Mouse (Mus musculus) A20 (cell line): ENCODE measurements around the gene Pqlc3.
"Not testable (repeated sequence)": the region's sequence is repeated elsewhere in the genome, so short reads cannot be mapped to it uniquely, and the experiment has no call there.

Experiments
- DNase-seq: peaks from one replicate; pipeline ENCODE4 v3.0.0-alpha.2; 2011; ENCODE audit warnings: low read depth, low spot score

The Pqlc3 gene

DNA sequence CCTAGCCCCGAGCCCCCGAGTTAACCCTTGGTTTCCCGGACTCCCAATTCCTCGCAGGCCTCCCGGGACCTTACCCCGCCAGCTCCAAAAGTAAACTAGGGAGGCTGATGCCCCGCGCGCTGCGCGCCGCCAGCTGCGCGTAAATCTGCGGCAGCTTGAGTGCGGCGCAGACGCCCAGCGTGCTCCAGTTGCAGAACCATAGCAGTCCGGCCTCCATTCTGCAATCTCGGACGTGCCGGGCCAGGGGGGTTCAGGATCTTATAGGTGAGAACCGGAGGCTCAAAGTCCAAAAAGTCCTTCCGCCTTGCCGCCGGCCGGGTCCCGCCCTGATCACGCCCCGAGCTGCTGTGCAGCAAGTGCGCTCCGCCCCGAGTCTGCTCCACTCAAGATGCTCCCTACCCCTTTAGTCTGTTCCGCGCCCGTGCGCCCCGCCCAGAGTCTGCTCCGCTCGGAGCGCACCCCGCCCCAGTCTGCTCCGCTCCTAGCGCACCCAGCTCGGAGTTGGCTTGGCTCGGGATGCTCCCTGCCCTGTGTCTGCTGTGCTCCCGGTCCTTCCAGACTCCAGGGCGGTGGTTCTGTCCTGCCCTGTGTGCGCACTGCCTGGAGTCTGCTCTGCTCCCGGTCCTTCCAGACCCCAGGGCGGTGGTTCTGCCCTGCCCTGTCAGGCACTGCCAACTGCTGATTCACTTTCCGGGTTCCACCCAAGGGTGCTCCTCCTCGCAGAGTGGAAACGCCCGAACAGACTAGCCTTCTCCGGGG is at the start of gene Pqlc3:
Gene Pqlc3 (minus strand): TSS at position 670 of the 759 bp plus-strand sequence.
- peak; percentile 96 for DNase-seq

DNA sequence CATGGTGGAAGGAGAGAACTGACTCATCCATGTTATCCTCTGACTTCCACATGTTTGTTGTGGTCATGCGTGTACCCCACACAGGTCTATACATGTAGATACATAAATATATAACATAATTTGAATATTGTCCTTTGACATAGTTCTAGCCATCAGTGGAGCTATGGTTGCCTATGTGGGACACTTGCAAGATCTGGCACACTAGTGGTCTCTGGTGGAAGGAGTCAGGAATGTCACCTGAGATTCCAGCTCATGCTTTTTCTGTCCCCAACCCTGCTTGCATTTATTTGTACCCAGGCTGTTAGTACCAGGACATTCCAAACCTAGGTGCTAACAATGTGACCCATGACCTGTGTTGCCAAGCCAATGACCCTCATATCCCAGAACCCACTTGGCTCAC is 49.6 kb upstream of the Pqlc3 start:
- DNase-seq: no peak

DNA sequence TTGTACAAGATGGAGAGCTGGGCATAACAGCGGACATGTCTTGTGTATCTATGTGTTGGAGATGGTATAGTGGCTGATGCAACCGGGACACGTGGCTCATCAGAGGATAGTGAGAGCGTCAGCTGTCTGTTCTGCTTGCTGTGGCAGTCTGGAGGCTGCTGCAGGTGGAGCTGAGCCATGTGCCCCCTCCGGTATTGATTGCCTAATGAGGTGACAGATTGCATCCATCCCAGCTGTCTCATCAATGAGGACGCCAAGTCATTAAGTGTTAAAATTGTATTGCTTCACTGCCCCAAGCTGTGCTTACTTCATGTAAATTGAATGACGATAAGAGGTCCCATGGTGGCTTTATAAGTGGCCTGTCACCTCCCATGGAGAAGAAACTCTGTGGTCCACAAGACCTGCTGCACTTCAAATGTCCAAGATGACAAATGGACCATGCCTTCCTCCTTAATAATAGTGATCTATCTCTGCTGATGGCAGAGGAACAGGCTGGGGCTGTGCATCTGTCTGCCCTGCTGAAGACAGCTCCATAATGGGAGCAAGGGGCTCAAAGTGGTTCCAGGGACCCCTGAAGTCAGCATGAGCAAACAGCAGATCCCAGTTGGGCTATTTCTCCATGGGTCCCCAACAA is 48.9 kb upstream of the Pqlc3 start:
- no peak for DNase-seq

DNA sequence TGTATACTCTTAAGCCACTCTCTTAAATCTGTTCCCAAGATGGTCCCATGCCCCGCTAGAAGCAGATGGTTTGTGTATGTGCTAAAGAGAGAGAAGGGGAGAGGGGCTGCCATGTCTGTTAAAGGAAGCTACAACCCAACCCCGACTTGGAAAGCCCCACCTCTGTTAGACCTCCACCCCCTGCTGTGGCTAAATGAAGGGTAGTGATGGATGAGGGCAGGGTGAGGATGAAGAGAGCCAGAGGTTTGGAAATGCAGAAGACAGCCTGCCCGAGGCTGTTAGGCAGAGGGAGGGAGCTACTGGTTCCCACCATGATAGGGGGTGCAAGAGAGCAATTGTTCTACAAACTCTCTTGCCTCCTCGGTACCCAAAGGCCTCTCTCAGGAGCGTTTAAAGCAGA is 43.1 kb upstream of the Pqlc3 start:
- no peak for DNase-seq

DNA sequence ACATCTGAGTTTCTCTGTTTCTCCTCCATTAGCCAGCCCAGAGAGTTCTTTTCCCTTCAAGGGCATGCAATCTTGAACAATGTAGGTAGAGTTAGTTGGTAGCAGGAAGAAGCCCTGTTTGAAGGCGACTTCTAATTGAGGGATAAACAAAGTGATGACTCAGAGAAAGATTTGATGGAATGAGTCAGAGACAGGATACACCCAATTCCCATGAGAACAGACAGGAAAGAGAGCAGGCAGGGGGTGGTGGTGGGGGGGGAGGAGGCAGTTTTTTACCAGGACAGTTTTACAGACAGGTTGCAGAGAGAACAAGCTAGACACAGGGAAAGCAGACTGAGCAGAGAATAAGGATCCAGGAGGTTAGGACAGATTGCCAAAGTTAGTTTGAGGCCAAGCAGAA is 40.4 kb upstream of the Pqlc3 start:
- no peak for DNase-seq

DNA sequence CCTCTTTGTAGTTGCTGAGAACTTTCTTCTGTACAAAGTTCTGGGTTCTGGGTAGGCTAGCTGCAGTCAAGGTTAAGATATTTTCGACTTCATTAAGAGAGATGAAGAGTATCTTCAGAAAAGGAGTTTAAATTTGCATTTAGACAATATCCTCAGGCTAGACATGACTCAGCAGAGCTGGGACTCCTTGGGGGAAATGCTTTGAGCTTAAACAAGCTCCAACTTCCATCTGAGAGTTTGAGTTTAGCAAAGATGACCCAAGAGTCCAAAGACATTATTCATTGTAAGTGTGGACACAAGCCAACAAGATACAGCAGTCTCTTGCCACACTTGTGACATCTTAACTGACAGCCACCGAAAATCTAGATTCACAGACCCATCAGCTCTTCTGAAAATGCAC is 39.2 kb upstream of the Pqlc3 start:
- no peak for DNase-seq

DNA sequence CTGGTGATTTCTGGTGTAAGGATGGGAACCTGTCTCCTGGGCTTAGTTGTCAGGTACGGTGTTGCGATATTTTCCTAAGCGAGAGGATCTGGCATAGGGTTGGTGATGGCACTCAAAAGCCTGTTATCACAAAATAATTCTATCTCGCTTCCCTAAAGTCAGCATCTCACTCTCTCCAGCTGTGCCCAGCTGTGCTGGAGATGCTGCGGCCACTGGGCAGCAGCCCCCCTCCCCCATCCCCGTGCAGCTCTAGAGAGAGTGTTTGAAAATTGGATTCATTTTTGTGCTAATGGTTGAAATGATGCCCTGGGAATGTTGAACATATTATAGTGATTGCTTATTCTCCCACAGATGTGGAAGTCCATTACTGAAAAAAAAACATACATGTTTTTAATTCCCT is 38.0 kb upstream of the Pqlc3 start:
- DNase-seq: no peak

DNA sequence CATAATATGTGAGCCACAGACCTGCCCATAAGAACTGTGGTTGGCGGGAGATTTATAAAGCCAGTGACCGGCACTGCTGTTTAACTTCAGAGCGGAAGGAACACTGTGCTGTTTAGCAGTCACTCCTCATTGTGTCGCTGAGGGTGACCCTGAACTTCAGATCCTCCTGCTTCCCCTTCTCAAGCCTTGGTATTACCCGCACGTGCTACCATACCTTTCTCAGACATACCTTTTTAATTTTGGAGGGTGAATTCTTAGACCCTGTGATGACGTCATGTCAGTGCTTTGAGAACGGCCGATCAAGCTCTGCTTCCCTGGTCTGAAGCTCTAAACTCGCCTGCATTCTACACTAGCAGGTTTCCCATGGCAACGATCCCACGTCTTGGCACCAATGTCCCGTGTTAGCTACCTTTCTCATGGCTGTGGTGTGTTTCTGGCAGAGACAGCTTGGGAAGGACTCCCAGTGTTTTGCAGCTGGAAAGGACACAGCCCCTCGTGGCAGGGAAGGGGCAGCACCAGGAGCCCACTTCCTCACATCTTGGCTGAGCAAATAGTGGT is 36.9 kb upstream of the Pqlc3 start:
- no peak for DNase-seq

DNA sequence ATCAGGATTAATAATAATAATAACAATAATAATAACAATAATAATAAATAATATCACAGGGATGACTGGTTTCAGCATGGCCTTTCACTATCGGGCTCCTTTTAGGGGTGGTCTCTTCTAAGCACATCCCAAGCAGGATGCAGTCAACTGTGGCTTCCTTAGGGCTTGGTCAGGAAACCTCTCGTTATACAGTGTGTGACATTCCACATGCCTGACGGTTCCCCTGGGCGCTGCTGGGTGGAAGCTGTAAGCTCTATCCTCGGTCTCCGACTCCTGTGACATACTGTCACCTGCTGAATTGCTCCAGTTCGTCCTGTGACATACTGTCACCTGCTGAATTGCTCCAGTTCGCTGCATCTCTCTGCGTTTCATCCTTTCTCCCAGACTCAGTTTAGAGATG is 36.3 kb upstream of the Pqlc3 start:
- no peak for DNase-seq

DNA sequence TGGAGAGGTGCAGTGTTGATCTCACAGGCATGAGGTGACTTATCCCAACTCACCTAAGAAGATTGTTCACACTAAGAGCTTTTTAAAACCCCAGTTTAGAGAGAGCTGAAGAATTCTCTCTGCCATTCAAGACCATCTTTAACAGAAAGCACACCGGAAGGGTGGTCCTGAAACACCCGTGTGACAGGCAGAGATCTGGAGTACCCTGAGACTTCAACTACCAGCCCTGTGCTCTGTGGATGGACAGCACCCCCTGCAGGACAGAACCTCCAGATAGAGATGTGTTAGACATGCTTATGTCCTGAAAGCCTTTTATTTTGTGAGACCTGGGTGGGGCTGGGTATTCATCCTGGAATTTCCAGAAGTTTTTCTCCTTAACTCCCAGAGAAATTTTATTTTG is 34.9 kb upstream of the Pqlc3 start:
- peak; percentile 81 for DNase-seq

DNA sequence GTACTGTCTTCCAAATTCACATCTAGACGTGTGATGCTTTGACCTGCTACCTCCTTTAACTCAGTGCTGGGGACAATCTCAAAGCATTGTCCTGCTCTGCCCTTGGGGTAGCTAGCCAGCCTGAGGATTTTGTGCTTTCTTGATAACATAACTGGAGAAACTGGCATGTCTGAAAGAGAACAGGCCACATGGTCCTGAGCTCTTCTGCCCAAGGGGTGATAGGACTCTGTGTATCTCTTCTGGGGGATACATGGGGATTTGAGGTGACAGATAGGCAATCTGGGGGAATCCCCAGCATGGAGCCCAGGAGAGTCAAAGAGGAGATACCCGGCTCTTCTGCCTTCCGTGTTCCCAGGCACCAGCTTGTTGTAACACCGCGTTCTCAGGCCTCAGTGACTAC is 34.5 kb upstream of the Pqlc3 start:
- no peak for DNase-seq

DNA sequence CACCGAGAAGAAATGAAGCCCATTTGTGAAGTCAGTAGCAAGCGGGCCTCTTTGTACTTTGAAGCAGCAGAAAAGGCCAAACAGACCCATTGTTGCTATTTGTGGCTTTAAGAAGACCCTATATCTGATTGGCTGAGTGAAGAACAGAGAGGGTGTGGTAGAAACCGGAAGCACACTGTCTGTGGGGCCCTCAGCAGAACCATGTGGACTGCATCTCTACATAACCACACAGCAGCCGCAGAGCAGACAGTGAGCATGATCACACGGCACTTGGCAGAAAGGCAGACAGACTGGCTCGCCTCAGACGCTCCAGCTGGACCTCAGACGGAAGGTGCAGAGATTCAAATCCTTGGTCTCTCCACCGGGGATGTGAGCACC is 33.2 kb upstream of the Pqlc3 start:
- peak; percentile 79 for DNase-seq

DNA sequence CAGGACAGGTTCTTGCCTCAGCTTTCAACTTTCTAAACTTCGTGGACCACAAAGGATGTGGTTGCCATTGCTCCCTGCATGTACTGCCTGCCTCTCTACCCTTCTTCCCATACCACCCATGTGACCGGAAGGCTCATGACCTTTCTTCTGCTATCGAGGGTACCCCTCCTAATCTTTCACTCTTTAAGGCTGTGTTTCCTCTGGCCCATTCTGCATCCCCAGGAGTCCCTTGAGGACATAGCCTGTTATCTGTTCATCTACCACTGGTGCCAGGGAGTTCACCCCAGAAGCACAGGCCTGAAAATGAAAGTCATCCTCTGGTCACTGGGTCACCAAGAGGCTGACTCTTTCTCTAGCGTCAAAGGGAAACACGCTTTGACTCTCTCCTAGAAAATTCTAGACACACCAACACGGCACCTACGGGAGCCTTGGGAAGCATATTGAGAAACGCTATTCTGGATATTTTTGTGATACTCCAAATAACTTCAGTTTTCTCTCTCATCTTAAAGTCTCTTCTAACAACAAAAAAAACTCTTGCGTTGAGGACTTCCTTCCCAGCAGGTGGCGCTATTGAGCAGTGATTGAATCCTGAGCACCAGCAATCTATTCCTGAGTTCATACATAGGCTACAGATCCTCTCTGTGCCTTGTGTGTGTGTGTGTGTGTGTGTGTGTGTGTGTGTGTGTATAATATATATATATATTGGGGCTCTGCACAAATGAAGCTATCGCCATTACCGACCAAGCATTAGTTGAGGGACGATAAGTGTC is 32.7 kb upstream of the Pqlc3 start:
- peak; percentile 84 for DNase-seq

DNA sequence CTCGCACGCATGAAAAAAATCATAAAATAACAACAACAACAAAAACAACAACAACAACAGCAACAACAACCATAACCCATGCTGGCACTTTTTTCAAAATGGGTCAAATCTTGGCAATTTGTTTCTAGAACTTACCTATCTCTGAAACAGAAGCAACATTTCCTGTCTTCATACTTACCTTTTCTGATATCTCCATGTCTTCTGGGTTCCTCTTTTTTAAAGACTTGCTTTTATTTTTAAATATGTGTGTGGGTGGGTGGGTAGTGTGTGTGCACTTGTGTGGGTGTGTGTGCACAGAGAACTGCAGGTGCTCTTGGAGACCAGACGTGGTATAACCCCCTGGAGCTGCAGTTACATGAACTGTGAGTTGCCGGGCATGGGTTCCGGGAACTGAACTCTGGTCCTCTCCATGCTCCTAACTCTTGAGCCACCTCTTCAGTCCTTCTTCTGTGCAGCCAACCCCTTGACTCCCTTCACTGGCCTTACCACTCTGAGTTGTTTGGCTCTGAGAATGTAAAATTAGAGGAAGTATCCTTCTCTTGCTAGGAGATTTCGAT is 24.4 kb upstream of the Pqlc3 start:
- DNase-seq: peak; percentile 65

DNA sequence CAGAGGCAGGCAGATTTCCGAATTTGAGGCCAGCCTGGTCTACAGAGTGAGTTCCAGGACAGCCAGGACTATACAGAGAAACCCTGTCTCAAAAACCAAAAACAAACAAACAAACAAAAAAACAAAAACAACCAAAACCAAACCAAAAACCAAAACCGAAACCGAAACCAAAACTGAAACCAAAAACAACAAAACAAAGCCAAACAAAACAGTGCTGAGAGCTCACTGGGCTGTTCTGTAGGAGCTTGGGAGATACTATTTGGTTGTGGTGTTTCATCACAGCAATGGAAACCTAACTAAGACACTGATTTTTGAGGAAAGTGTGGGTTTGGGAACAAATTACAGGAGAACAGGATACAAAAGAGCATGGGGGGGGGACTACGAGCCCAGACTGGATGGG is 21.9 kb upstream of the Pqlc3 start:
- DNase-seq: no peak

DNA sequence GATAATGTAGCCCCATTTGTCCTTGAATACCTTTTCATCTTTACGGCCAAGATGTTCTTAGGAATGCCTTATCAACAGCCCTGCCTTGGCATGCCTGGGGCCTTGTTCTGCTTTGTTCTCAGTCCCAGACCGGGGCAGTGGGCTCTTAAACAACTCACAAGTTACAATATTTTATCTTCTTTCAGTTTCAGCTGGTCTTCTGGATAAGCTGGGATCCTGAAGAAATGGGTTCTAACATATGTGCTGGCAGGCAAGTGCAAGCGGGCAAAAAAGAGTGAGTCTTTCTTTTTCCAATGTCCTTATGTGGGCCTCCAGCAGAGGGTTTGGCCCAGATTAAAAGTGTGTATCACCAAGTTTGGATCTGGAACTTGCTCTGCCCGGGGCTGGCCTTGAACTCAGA is 20.9 kb upstream of the Pqlc3 start:
- not testable (repeated sequence) for DNase-seq

DNA sequence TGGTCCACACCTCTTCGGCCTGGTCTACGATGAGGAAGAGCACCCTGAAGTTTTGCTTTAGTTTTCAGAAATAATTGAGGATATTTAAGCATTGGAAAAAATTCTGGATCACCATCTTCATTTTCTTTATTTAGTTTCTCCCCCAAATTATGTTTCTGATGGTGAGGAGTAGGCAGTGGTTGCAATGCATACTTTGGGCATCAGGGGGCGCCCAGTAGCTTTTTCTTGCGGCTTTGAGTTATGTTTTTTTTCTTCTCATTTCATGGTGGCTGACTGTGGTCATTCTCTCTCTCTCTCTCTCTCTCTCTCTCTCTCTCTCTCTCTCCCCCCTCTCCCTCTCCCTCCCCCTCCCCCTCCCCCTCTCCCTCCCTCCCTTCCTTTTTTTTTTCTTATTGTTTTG is 18.3 kb upstream of the Pqlc3 start:
- peak; percentile 66 for DNase-seq

DNA sequence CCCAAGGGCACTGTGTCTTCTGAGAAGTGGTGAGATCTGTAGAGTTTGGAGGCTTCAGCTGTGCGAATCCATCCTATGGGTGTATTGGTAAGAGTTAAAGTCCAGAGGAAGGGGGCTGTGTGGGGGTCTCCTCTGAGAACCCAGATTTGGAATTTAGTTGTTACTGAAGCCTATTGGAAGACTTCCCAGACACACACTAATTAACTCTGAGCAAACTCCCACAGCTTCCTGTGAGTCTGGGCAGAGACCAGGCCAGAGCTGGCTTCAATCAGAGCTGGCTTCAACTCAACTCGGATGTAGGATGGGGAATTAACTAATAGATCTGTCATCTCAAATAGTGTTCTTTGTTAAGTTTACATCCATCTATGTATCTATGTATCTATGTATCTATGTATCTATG is 15.5 kb upstream of the Pqlc3 start:
- no peak for DNase-seq

DNA sequence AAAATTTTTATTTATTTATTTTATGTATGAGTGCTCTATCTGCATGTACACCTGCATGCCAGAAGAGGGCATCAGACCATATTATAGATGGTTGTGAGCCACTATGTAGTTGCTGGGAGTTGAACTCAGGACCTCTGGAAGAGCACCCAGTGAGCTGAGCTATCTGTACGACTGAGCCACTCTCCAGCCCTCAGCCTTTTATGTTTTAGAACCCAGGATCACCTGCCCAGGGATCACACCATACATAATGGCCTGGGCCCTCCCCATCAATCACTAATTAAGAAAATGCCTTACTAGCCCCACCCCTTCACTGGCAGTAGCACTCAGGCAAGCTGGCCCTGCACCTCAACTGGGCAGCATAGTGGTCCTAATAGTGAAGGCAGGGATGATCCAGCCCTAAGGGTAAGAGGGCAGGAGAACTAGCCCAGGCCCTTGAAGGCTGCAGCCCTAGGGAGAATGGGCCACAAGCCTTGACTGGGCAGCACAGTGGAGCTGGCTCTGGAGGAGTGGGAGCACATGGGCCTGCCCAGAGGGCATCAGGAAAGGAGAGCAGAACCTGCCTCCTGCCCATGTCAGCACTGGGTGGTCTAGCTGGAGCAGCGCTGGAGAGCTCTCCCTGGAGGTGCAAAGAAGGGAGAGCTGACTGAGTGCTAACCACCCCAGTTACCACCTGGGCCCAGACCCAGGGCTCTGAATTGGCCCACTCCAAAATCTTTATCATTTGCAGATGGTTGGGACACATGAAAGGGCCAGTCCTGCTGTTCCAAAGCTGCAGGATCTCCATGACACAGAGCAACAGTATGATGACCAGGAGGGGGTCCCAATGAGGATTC is 12.1 kb upstream of the Pqlc3 start:
- DNase-seq: no peak

DNA sequence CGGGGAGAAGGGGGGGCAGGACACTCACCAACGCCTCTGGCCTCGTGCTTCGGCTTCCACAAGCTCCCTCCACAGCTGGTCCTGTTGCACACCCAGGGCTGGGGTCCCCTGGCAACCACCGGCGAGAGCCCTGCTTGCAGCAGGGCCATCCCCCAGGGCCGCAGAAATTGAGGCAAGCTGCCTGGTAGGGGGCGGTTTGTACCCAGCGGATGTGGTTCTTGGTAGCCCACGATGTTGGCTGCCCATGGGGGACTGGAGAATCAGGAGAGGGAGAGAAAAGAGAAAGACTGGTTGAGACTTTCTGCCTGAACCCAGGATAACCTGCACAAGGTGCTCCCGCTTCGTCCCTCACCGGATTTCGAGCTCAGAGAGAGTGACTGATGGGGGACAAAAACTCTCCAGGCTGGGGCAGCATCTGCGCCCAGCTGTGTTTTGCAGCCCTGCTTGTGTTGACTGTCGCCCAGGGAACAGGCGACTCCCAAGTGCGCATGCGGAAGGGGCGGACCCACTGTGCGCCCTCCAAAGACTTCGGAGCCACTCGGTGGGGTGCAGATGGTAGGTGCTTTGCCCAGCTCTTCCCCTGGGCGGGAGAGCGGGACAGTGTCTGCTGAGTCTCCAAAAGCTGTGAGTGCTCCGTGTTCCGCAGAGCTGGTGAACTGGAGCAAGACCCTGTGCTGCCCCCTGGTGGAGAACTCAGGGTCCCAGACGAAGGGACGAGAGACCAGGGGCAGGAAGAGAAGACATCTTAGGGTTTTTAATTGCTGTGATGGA is 11.1 kb upstream of the Pqlc3 start, which contains the start of gene 2410004P03Rik:
Gene 2410004P03Rik (minus strand): TSS at position 628 of the 771 bp plus-strand sequence.
- DNase-seq: peak; percentile 89
